Mouse (Mus musculus) megakaryocyte, embryonic 14.5 days (primary cell): Measurements from ENCODE around the gene Gm17490.

Experiments used
- FLI1 ChIP-seq: IDR thresholded peaks from 2 replicates; pipeline ENCODE4 v1.6.1; 2012; ENCODE audit warnings: low read length, inconsistent platforms, mixed read lengths
- GATA1 ChIP-seq: IDR thresholded peaks from 3 replicates; pipeline ENCODE4 v1.6.1; 2012; ENCODE audit warnings: mixed read lengths, low read length, inconsistent platforms, borderline replicate concordance

- TF ChIP-seq GATA1 (no peak), FLI1 (no peak)
Measured at GRCm38 (mm10) chr2:11602506-11603489, 23.3 kb downstream of the Gm17490 start.
